Mouse (Mus musculus) ES-Bruce4 (cell line): ENCODE data around the gene Erc1. TPM values are rescaled to one million over a fixed set of nuclear protein-coding genes. Genes with fewer than 3 reads are reported as not detected.
A peak's percentile ranks its signal among the peaks of the same experiment; 100 is the strongest.

Experiments
- H3K27ac ChIP-seq: 2 replicates; pipeline ENCODE4 v1.5.1; 2012; ENCODE audit warnings: low read length, inconsistent platforms; ENCODE audit not compliant: insufficient read depth
- H3K27me3 ChIP-seq: 2 replicates; pipeline ENCODE4 v1.6.1; 2012; ENCODE audit warnings: mild to moderate bottlenecking, low read length, inconsistent platforms; ENCODE audit not compliant: control insufficient read depth, poor library complexity, insufficient read depth, severe bottlenecking
- H3K36me3 ChIP-seq: 2 replicates; pipeline ENCODE4 v1.6.1; 2012; ENCODE audit warnings: inconsistent platforms, mild to moderate bottlenecking, low read length, moderate library complexity; ENCODE audit not compliant: control insufficient read depth, poor library complexity, insufficient read depth, severe bottlenecking
- H3K4me1 ChIP-seq: one replicate; pipeline ENCODE4 v1.8.1; 2011; ENCODE audit warnings: low read length; ENCODE audit not compliant: control insufficient read depth, insufficient read depth
- H3K4me3 ChIP-seq: 2 replicates; pipeline ENCODE4 v1.5.1; 2011; ENCODE audit warnings: low read depth, mild to moderate bottlenecking, low read length
- H3K9ac ChIP-seq: 2 replicates; pipeline ENCODE4 v1.6.1; 2012; ENCODE audit warnings: low read depth, mild to moderate bottlenecking, inconsistent platforms; ENCODE audit not compliant: poor library complexity, severe bottlenecking
- H3K9me3 ChIP-seq: replicated peaks from 2 replicates; pipeline ENCODE4 v1.6.1; 2012; ENCODE audit warnings: mild to moderate bottlenecking, low read length, inconsistent platforms; ENCODE audit not compliant: control insufficient read depth, poor library complexity, insufficient read depth, severe bottlenecking
- CTCF ChIP-seq: IDR thresholded peaks from one replicate; pipeline ENCODE4 v1.8.1; 2011; ENCODE audit warnings: low read depth, low read length
- EP300 ChIP-seq: IDR thresholded peaks from 2 replicates; pipeline ENCODE4 v1.6.1; 2011; ENCODE audit warnings: low read depth, low read length; ENCODE audit not compliant: insufficient read depth
- POLR2A ChIP-seq: IDR thresholded peaks from one replicate; pipeline ENCODE4 v1.8.1; 2011; ENCODE audit warnings: low read length; ENCODE audit not compliant: insufficient read depth
- polyA plus RNA-seq: library from polyadenylated mRNA; stranded (reverse); fragments of >200 nt; gene quantifications from 2 replicates; pipeline ENCODE4 v1.2.4, GENCODE M21; 2011; ENCODE audit warnings: low read depth; ENCODE audit not compliant: missing spikeins, insufficient read depth, insufficient read length

Erc1 gene
- polyA plus RNA-seq, 1 experiment: 55.6 TPM

GRCm38 (mm10) chr6:119712486-119712885 is 135.5 kb downstream of the Erc1 start:
- Histone ChIP-seq H3K9ac (no peak overlapping the region), H3K9me3 (no peaks in the 10 kb centered on the region), H3K27me3 (no peaks in the 10 kb centered on the region), H3K4me1 (no peaks in the 10 kb centered on the region), H3K36me3 (no peaks in the 10 kb centered on the region; the same call in none of the 2 replicates), H3K4me3 (no peak overlapping the region), H3K27ac (no peak overlapping the region)
- TF ChIP-seq POLR2A (no peak), EP300 (no peak), CTCF (no peak)

- Histone ChIP-seq H3K9ac (no peak overlapping the region), H3K9me3 (no peaks in the 10 kb centered on the region), H3K27ac (no peak overlapping the region), H3K4me1 (no peaks in the 10 kb centered on the region), H3K27me3 (no peaks in the 10 kb centered on the region), H3K4me3 (no peak overlapping the region), H3K36me3 (no peaks in the 10 kb centered on the region; the same call in none of the 2 replicates)
- TF ChIP-seq EP300 (0 out of 2 replicates have a peak, but pooled peaks have one; percentile 17), POLR2A (no peak)
Measured at GRCm38 (mm10) chr6:119711649-119712305, 136.2 kb downstream of the Erc1 start.

GRCm38 (mm10) chr6:119709552-119709951 is 138.4 kb downstream of the Erc1 start:
- no peaks in the 10 kb centered on the region for H3K27me3 ChIP-seq
- H3K4me1 ChIP-seq: no peaks in the 10 kb centered on the region
- no peak overlapping the region for H3K4me3 ChIP-seq
- TF ChIP-seq POLR2A: no peak
- TF ChIP-seq CTCF: no peak
- no peak for TF ChIP-seq EP300
- H3K27ac ChIP-seq: no peak overlapping the region
- H3K36me3 ChIP-seq: no peaks in the 10 kb centered on the region; the same call in 1 of the 2 replicates
- no peak overlapping the region for H3K9ac ChIP-seq
- no peaks in the 10 kb centered on the region for H3K9me3 ChIP-seq

GRCm38 (mm10) chr6:119707911-119708310 is 140.1 kb downstream of the Erc1 start:
- Histone ChIP-seq H3K36me3 (no peaks in the 10 kb centered on the region), H3K27me3 (no peaks in the 10 kb centered on the region), H3K9ac (no peak overlapping the region), H3K27ac (no peak overlapping the region), H3K9me3 (no peaks in the 10 kb centered on the region), H3K4me1 (no peaks in the 10 kb centered on the region), H3K4me3 (no peak overlapping the region)
- TF ChIP-seq CTCF: no peak
- TF ChIP-seq EP300: no peak
- no peak for TF ChIP-seq POLR2A

- Histone ChIP-seq H3K36me3 (no peaks in the 10 kb centered on the region), H3K9me3 (no peaks in the 10 kb centered on the region), H3K27me3 (no peaks in the 10 kb centered on the region), H3K27ac (no peak overlapping the region), H3K4me1 (no peaks in the 10 kb centered on the region), H3K4me3 (no peak overlapping the region), H3K9ac (no peak overlapping the region)
- no peak for TF ChIP-seq EP300
Measured at GRCm38 (mm10) chr6:119704899-119705298, 143.1 kb downstream of the Erc1 start.

GRCm38 (mm10) chr6:119692754-119693153 is 155.2 kb downstream of the Erc1 start:
- TF ChIP-seq EP300 (no peak), POLR2A (no peak), CTCF (no peak)
- Histone ChIP-seq H3K27ac (no peak overlapping the region), H3K27me3 (no peaks in the 10 kb centered on the region), H3K9ac (no peak overlapping the region), H3K36me3 (peaks cover 5% of the 10 kb centered on the region; the same call in 1 of the 2 replicates), H3K9me3 (no peaks in the 10 kb centered on the region), H3K4me3 (no peak overlapping the region), H3K4me1 (no peaks in the 10 kb centered on the region)
